Mouse (Mus musculus) embryonic facial prominence, embryonic 14.5 days (tissue): ENCODE data around the gene Gnpda2. TPM values are rescaled to one million over a fixed set of nuclear protein-coding genes. Genes with fewer than 3 reads are reported as not detected.

Experiments used
- ATAC-seq: fragments of 200-750 bp; cut with Nextera tagmentation; 2 replicates; pipeline ENCODE4 v1.8.0; 2017; ENCODE audit warnings: low read depth, moderate number of reproducible peaks, moderate TSS enrichment
- DNase-seq: peaks from one replicate; pipeline ENCODE4 v3.0.0-alpha.2; 2015; ENCODE audit warnings: low spot score
- H3K27ac ChIP-seq: fragments of 300-500 bp; sonication (generic); replicated peaks from 2 replicates; pipeline ENCODE4 v1.5.1; 2014; ENCODE audit warnings: low read depth, mild to moderate bottlenecking, low read length, moderate library complexity
- H3K27me3 ChIP-seq: fragments of 300-500 bp; sonication (generic); replicated peaks from 2 replicates; pipeline ENCODE4 v1.6.1; 2014; ENCODE audit warnings: low read length; ENCODE audit not compliant: control insufficient read depth, insufficient read depth
- H3K36me3 ChIP-seq: fragments of 300-500 bp; sonication (generic); 2 replicates; pipeline ENCODE4 v1.6.1; 2014; ENCODE audit warnings: low read length, mixed read lengths; ENCODE audit not compliant: control insufficient read depth, insufficient read depth
- H3K4me1 ChIP-seq: fragments of 300-500 bp; sonication (generic); 2 replicates; pipeline ENCODE4 v1.6.1; 2014; ENCODE audit warnings: antibody characterized with exemption, low read length; ENCODE audit not compliant: control insufficient read depth, insufficient read depth
- H3K4me2 ChIP-seq: fragments of 300-500 bp; sonication (generic); 2 replicates; pipeline ENCODE4 v1.6.1; 2014; ENCODE audit warnings: low read depth, mild to moderate bottlenecking, low read length, moderate library complexity, mixed read lengths
- H3K4me3 ChIP-seq: fragments of 300-500 bp; sonication (generic); 2 replicates; pipeline ENCODE4 v1.5.1; 2014; ENCODE audit warnings: low read depth, mild to moderate bottlenecking, low read length
- H3K9ac ChIP-seq: fragments of 300-500 bp; sonication (generic); 2 replicates; pipeline ENCODE4 v1.6.1; 2014; ENCODE audit warnings: low read depth, mild to moderate bottlenecking, low read length, moderate library complexity, mixed read lengths
- H3K9me3 ChIP-seq: fragments of 300-500 bp; sonication (generic); 2 replicates; pipeline ENCODE4 v1.6.1; 2016; ENCODE audit warnings: low read length; ENCODE audit not compliant: control insufficient read depth
- WGBS: fragments of 180-500 bp; shearing (Covaris S2); extraction: QIAGEN DNeasy Blood & Tissue Kit; methylation state at CpG from one replicate; pipeline ENCODE4 v1.1.7; 2014; 5-methylcytosine and 5-hydroxymethylcytosine counted together
- polyA plus RNA-seq: library from polyadenylated mRNA; unstranded; fragments of >200 nt; fragmentation: Nextera tagmentation; extraction: Ambion mirVana; gene quantifications from 2 replicates; pipeline ENCODE4 v1.2.1, GENCODE M21; 2014

Gnpda2 gene
- polyA plus RNA-seq, 1 experiment from 2014 or later = 46.6 TPM

GRCm38 (mm10) chr5:69541680-69542079 is 50.5 kb downstream of the Gnpda2 start:
- H3K27ac ChIP-seq = no peak overlapping the region
- no peak overlapping the region for H3K9ac ChIP-seq
- no peaks in the 10 kb centered on the region for H3K27me3 ChIP-seq
- H3K4me1 ChIP-seq = no peaks in the 10 kb centered on the region
- ATAC-seq (no peak), DNase-seq (no peak)
- H3K9me3 ChIP-seq = no peaks in the 10 kb centered on the region
- H3K4me2 ChIP-seq = no peak overlapping the region
- 81% methylated on average over 1 of the region's 1 CpGs for WGBS
- H3K4me3 ChIP-seq = no peak overlapping the region
- H3K36me3 ChIP-seq = no peaks in the 10 kb centered on the region

- no peaks in the 10 kb centered on the region for H3K27me3 ChIP-seq
- no peaks in the 10 kb centered on the region for H3K9me3 ChIP-seq
- DNase-seq (no peak), ATAC-seq (no peak)
- no peak overlapping the region for H3K27ac ChIP-seq
- no peaks in the 10 kb centered on the region for H3K36me3 ChIP-seq
- no peak overlapping the region for H3K9ac ChIP-seq
- H3K4me2 ChIP-seq = no peak overlapping the region
- no peak overlapping the region for H3K4me3 ChIP-seq
- no peaks in the 10 kb centered on the region for H3K4me1 ChIP-seq
These were observed 68.2 kb downstream of the Gnpda2 start for GRCm38 (mm10) chr5:69523944-69524343.

Other genes with a start within 250 kb of the Gnpda2 start
- 2.9 and 3.5 TPM in 2 replicates for gene Yipf7, start 49.7 kb downstream of the Gnpda2 start, polyA plus RNA-seq
- 36.5 and 42.2 TPM in 2 replicates for gene Guf1, start 35.4 kb downstream of the Gnpda2 start, polyA plus RNA-seq